Mouse (Mus musculus) ES-E14 (cell line): ENCODE data around the gene Olfr1359. TPM values are rescaled to one million over a fixed set of nuclear protein-coding genes. Genes with fewer than 3 reads are reported as not detected.

ENCODE experiments used
- DNase-seq: peaks from one replicate; pipeline ENCODE4 v3.0.0-alpha.2; 2013; ENCODE audit warnings: low read depth, low spot score
- H3K27ac ChIP-seq: 2 replicates; pipeline ENCODE4 v1.5.1; 2012; ENCODE audit warnings: low read depth, mild to moderate bottlenecking, low read length, moderate library complexity, mixed read lengths; ENCODE audit not compliant: poor library complexity, insufficient read depth, severe bottlenecking
- H3K36me3 ChIP-seq: 2 replicates; pipeline ENCODE4 v1.6.1; 2012; ENCODE audit warnings: mild to moderate bottlenecking, low read length, moderate library complexity, mixed read lengths; ENCODE audit not compliant: control insufficient read depth, poor library complexity, insufficient read depth, severe bottlenecking
- H3K4me1 ChIP-seq, 2 experiments: fragments of 150-350 bp in 1 of 2; sonication (generic) in 1 of 2; 2 replicates each; pipeline ENCODE4 v1.6.1; 2012; ENCODE audit warnings: low read length in 2 of 2, mild to moderate bottlenecking in 1 of 2, mixed read lengths in 1 of 2; ENCODE audit not compliant: control insufficient read depth in 2 of 2, insufficient read depth in 2 of 2, poor library complexity in 1 of 2
- H3K4me3 ChIP-seq, 2 experiments: fragments of 150-350 bp in 1 of 2; sonication (generic) in 1 of 2; 2 replicates each; pipeline ENCODE4 v1.5.1; 2012; ENCODE audit warnings: low read length in 2 of 2, low read depth in 1 of 2, mild to moderate bottlenecking in 1 of 2, mixed read lengths in 1 of 2; ENCODE audit not compliant: insufficient read depth in 1 of 2, poor library complexity in 1 of 2, severe bottlenecking in 1 of 2
- H3K9ac ChIP-seq: 2 replicates; pipeline ENCODE4 v1.6.1; 2012; ENCODE audit warnings: low read depth, mild to moderate bottlenecking, low read length, mixed read lengths; ENCODE audit not compliant: poor library complexity, insufficient read depth, severe bottlenecking
- H3K9me3 ChIP-seq: fragments of 150-350 bp; sonication (generic); 2 replicates; pipeline ENCODE4 v1.6.1; 2012; ENCODE audit warnings: low read depth, mild to moderate bottlenecking, low read length; ENCODE audit not compliant: control insufficient read depth, insufficient read depth
- CHD2 ChIP-seq: IDR thresholded peaks from 2 replicates; pipeline ENCODE4 v1.6.1; 2014; ENCODE audit warnings: mild to moderate bottlenecking, low read depth, low read length, inconsistent platforms
- HCFC1 ChIP-seq: IDR thresholded peaks from 2 replicates; pipeline ENCODE4 v1.6.1; 2012; ENCODE audit warnings: low read length, inconsistent platforms, borderline replicate concordance; ENCODE audit not compliant: insufficient read depth
- MAFK ChIP-seq: IDR thresholded peaks from 2 replicates; pipeline ENCODE4 v1.6.1; 2014; ENCODE audit warnings: mild to moderate bottlenecking, low read depth, low read length, inconsistent platforms; ENCODE audit not compliant: insufficient read depth
- ZC3H11A ChIP-seq: IDR thresholded peaks from 2 replicates; pipeline ENCODE4 v1.6.1; 2012; ENCODE audit warnings: low read depth, mild to moderate bottlenecking, inconsistent platforms, low read length, borderline replicate concordance
- ZNF384 ChIP-seq: IDR thresholded peaks from 2 replicates; pipeline ENCODE4 v1.6.1; 2012; ENCODE audit warnings: low read depth, low read length, inconsistent platforms
- in situ Hi-C, 2 experiments: fragments of 600-800 bp; cut with MboI; formaldehyde crosslinking; loops; one replicate each; pipeline ENCODE4 v1.15.1; 2025; ENCODE audit warnings: low sequenced_read_pairs in 2 of 2, inconsistent platforms in 1 of 2; ENCODE audit not compliant: unreplicated experiment in 2 of 2
- total RNA-seq: library from RNA; depleted of rRNA; stranded (reverse); fragments of 300-350 nt; gene quantifications from 2 replicates; pipeline ENCODE4 v1.2.3, GENCODE M21; 2012

The Olfr1359 gene
- total RNA-seq, 1 experiment = not detected

- H3K36me3 ChIP-seq = no peaks in the 10 kb centered on the region
- TF ChIP-seq ZNF384 = no peak
- no peak for TF ChIP-seq HCFC1
- no peak for TF ChIP-seq ZC3H11A
- no peak for TF ChIP-seq MAFK
- no peak overlapping the region for H3K27ac ChIP-seq
- in situ Hi-C loops = loop anchor here in 1 of 2 experiments (25.0 kb wide), 1 partner anchor 561 kb away; no protein-coding TSS in a partner anchor
- no peak overlapping the region for H3K4me3 ChIP-seq
- DNase-seq = no peak
- peaks cover 6% of the 10 kb centered on the region for H3K9me3 ChIP-seq
- no peak overlapping the region; the same call in 1 of the 2 replicates for H3K9ac ChIP-seq
- no peaks in the 10 kb centered on the region for H3K4me1 ChIP-seq
These were observed 25.3 kb downstream of the Olfr1359 start for GRCm38 (mm10) chr13:21722993-21723836.

- TF ChIP-seq CHD2 = no peak
- no peak for TF ChIP-seq ZC3H11A
- TF ChIP-seq ZNF384 = no peak
- TF ChIP-seq HCFC1 = no peak
- DNase-seq = no peak
- Histone ChIP-seq H3K36me3 (no peaks in the 10 kb centered on the region), H3K9ac (no peak overlapping the region), H3K27ac (no peak overlapping the region), H3K4me1 (no peaks in the 10 kb centered on the region), H3K4me3 (no peak overlapping the region), H3K9me3 (peaks cover 9% of the 10 kb centered on the region)
- in situ Hi-C loops = loop anchor here (25.0 kb wide), 2 partner anchors 309 to 1834 kb away; partner anchors contain the start of genes Hist1h1d (in 2 of the 2), Hist1h2ad (in 2 of the 2), Hist1h2ae (in 2 of the 2) and Hist1h2bf (in 2 of the 2)
These were observed 30.1 kb downstream of the Olfr1359 start for GRCm38 (mm10) chr13:21727948-21728572.

- H3K4me3 ChIP-seq = no peak overlapping the region
- H3K9me3 ChIP-seq = peaks cover 9% of the 10 kb centered on the region
- H3K4me1 ChIP-seq = peaks cover 0 to 2% of the 10 kb centered on the region in 2 experiments; a peak in 1 of 4 replicates
- TF ChIP-seq HCFC1 = no peak
- no peak for TF ChIP-seq MAFK
- no peak for TF ChIP-seq CHD2
- TF ChIP-seq ZC3H11A = no peak
- TF ChIP-seq ZNF384 = no peak
- H3K36me3 ChIP-seq = no peaks in the 10 kb centered on the region
- no peak for DNase-seq
- H3K9ac ChIP-seq = no peak overlapping the region
- in situ Hi-C loops = loop anchor here (25.0 kb wide), 2 partner anchors 308 to 1833 kb away; partner anchors contain the start of genes Hist1h1d (in 2 of the 2), Hist1h2ad (in 2 of the 2), Hist1h2ae (in 2 of the 2) and Hist1h2bf (in 2 of the 2)
- H3K27ac ChIP-seq = no peak overlapping the region
These were observed 31.6 kb downstream of the Olfr1359 start for GRCm38 (mm10) chr13:21729544-21729943.

- H3K9ac ChIP-seq = no peak overlapping the region
- H3K9me3 ChIP-seq = peaks cover 3% of the 10 kb centered on the region; the same call in 1 of the 2 replicates
- DNase-seq = no peak
- in situ Hi-C loops = loop anchor here (10.0 to 25.0 kb wide), 3 partner anchors 301 to 1829 kb away; partner anchors contain the start of genes Hist1h1d (in 2 of the 2), Hist1h2ad (in 2 of the 2), Hist1h2ae (in 2 of the 2) and Hist1h2ah (in 2 of the 2)
- no peak overlapping the region for H3K27ac ChIP-seq
- peaks cover 0 to 2% of the 10 kb centered on the region in 2 experiments; a peak in 1 of 4 replicates for H3K4me1 ChIP-seq
- TF ChIP-seq ZC3H11A = no peak
- TF ChIP-seq CHD2 = no peak
- TF ChIP-seq HCFC1 = no peak
- TF ChIP-seq MAFK = no peak
- TF ChIP-seq ZNF384 = no peak
- H3K36me3 ChIP-seq = no peaks in the 10 kb centered on the region
- H3K4me3 ChIP-seq = no peak overlapping the region
These were observed 35.6 kb downstream of the Olfr1359 start for GRCm38 (mm10) chr13:21733466-21733865.
